Mouse (Mus musculus) mouse trophoblast stem cell (cell line): ENCODE data around the gene Cfap44.

Experiments used
- in situ Hi-C, 2 experiments: fragments of 300-500 bp; cut with MseI, MboI; formaldehyde crosslinking; loops; 2 replicates in 1 of 2; 3 replicates in 1 of 2; pipeline ENCODE4 v1.15.1; 2025

Gene Cfap44

GRCm38 (mm10) chr16:44394577-44395243 lies at the start of gene Cfap44:
Cfap44 (plus strand) TSS chr16:44394796.
- in situ Hi-C loops: no loop called here

GRCm38 (mm10) chr16:44347071-44347901 lies 47.3 kb upstream of the Cfap44 start, which contains the start of gene Spice1:
Spice1 (plus strand) TSS chr16:44347121.
- in situ Hi-C loops: no loop called here

GRCm38 (mm10) chr16:44349801-44350397 lies 44.7 kb upstream of the Cfap44 start:
- in situ Hi-C loops: no loop called here

GRCm38 (mm10) chr16:44356291-44356690 lies 38.3 kb upstream of the Cfap44 start:
- in situ Hi-C loops: no loop called here

GRCm38 (mm10) chr16:44357571-44358268 lies 36.9 kb upstream of the Cfap44 start:
- in situ Hi-C loops: no loop called here

- in situ Hi-C loops: loop anchor here in 1 of 2 experiments (5.0 kb wide), 1 partner anchor 120 kb away; no protein-coding TSS in a partner anchor
Measured at GRCm38 (mm10) chr16:44361921-44362890, 32.4 kb upstream of the Cfap44 start.

- in situ Hi-C loops: no loop called here
Measured at GRCm38 (mm10) chr16:44365522-44365921, 29.1 kb upstream of the Cfap44 start.

- in situ Hi-C loops: no loop called here
Measured at GRCm38 (mm10) chr16:44375459-44375858, 19.1 kb upstream of the Cfap44 start.

GRCm38 (mm10) chr16:44380006-44380405 lies 14.6 kb upstream of the Cfap44 start:
- in situ Hi-C loops: no loop called here

- in situ Hi-C loops: no loop called here
Measured at GRCm38 (mm10) chr16:44381578-44381977, 13.0 kb upstream of the Cfap44 start.

- in situ Hi-C loops: no loop called here
Measured at GRCm38 (mm10) chr16:44383549-44383948, 11.0 kb upstream of the Cfap44 start.

- in situ Hi-C loops: no loop called here
Measured at GRCm38 (mm10) chr16:44384251-44384650, 10.3 kb upstream of the Cfap44 start.

- in situ Hi-C loops: no loop called here
Measured at GRCm38 (mm10) chr16:44391877-44392548, 2.6 kb upstream of the Cfap44 start.

- in situ Hi-C loops: no loop called here
Measured at GRCm38 (mm10) chr16:44404933-44405332, 10.3 kb downstream of the Cfap44 start.

- in situ Hi-C loops: no loop called here
Measured at GRCm38 (mm10) chr16:44407211-44407610, 12.6 kb downstream of the Cfap44 start.

- in situ Hi-C loops: no loop called here
Measured at GRCm38 (mm10) chr16:44408290-44408689, 13.7 kb downstream of the Cfap44 start.

GRCm38 (mm10) chr16:44410176-44410575 lies 15.6 kb downstream of the Cfap44 start:
- in situ Hi-C loops: no loop called here

- in situ Hi-C loops: no loop called here
Measured at GRCm38 (mm10) chr16:44417596-44417995, 23.0 kb downstream of the Cfap44 start.

- in situ Hi-C loops: no loop called here
Measured at GRCm38 (mm10) chr16:44421735-44422134, 27.1 kb downstream of the Cfap44 start.

GRCm38 (mm10) chr16:44423499-44423898 lies 28.9 kb downstream of the Cfap44 start:
- in situ Hi-C loops: no loop called here
